Mouse (Mus musculus): Measurements from ENCODE around the gene Gdpd5.

DNA sequence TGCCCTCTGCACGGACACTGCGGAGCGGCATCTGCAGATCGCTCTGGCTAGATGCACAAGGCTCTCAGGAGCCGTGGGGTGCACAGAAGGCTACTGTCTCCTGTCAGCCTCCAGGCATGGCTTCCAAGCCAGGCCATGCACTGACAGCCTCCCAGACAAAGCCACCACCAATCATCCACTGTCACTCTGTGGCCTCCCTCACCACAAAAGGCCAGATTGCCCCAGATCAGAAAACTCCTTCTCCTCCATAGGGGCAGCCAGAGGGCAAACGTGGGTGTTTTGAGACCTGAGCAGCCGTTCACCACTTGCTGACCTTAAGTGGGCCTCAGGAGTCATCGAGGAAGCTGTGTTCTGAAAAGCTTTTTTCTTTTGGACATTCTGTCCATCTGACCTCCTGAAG lies 2.3 kb upstream of the Gdpd5 start:
- TF ChIP-seq CTCF (IDR thresholded peaks at IDR 0.05; ENCODE audit: low read depth), result no peak
- TF ChIP-seq EP300 (optimal IDR thresholded peaks at IDR 0.05), result no peak
